Mouse (Mus musculus): ENCODE measurements around the gene Cdc42bpg.

Gene Cdc42bpg

GRCm38 (mm10) chr19:6333761-6334595, 27.7 kb downstream of the Cdc42bpg start:
- DNase-seq: peak; percentile 57

- peak; percentile 96 for DNase-seq
Measured at GRCm38 (mm10) chr19:6334673-6335457, 28.6 kb downstream of the Cdc42bpg start, which contains the start of gene Men1. Gene Men1, plus strand, starts transcription at chr19:6334979.

DNA sequence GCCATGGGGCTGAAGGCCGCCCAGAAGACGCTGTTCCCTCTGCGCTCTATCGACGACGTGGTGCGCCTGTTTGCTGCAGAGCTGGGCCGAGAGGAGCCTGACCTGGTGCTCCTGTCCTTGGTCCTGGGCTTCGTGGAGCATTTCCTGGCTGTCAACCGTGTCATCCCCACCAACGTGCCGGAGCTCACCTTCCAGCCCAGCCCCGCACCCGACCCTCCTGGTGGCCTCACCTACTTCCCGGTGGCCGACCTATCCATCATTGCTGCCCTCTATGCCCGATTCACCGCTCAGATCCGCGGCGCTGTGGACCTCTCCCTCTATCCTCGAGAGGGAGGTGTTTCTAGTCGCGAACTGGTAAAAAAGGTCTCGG, 29.2 kb downstream of the Cdc42bpg start:
- peak; percentile 54 for DNase-seq

GRCm38 (mm10) chr19:6336920-6337319, 30.7 kb downstream of the Cdc42bpg start:
- DNase-seq: peak; percentile 55

- DNase-seq: no peak
Measured at GRCm38 (mm10) chr19:6338171-6338570, 31.9 kb downstream of the Cdc42bpg start.

DNA sequence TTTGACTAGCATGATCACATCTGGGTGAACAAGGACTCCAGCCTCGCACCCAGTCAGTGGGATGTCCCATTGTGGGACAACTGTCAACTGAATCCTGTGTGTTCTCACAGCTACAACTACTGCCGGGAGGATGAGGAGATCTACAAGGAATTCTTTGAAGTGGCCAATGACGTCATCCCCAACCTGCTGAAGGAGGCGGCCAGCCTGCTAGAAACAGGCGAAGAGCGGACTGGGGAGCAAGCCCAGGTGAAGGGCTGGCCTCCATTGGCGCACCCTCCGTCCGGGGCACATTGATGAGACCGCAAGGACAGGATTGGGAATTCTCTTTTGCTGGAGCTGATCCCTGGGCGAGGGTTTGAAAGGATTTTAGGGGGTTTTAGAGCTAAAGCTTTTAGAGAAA, 32.5 kb downstream of the Cdc42bpg start:
- DNase-seq: no peak

DNA sequence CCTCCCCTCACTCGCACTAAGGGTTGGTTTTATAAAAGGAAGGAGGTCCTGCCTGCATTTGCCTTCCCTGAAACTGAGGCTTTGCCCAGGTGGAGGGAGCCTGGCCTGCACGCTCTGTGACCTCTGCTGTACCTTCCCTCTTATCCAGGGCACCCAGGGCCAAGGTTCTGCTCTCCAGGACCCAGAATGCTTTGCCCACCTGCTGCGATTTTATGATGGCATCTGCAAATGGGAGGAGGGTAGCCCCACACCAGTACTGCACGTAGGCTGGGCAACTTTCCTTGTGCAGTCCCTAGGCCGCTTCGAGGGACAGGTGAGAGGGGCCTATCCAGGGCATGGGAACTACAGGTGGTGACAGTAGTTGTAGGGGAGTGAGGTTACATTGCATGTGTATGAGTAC, 32.9 kb downstream of the Cdc42bpg start:
- DNase-seq: no peak

DNA sequence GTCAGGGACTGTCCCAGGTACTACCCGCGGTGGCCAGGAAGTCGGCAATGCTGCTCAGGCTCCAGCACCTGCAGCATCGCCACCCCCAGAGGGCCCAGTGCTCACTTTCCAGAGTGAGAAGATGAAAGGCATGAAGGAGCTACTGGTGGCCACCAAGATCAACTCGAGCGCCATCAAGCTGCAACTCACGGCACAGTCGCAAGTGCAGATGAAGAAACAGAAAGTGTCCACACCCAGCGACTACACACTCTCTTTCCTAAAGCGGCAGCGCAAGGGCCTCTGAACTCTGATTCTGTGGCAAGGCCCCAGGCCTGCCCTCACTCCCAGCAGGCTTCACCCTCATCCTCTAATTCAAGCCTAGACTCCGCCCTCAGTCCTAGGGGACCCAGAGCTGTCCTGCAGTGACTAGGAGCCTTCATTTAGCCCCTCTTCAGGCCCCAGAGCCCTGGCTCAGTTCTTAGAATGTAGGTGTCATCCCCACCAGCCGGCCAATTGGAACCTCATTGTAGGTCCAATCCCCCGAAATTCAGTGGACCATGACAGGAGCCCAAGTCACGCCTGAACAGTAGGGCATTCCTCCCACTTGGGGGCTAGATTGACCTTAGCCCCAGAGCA, 33.7 kb downstream of the Cdc42bpg start:
- DNase-seq: peak; percentile 54

- DNase-seq: peak; percentile 80
Measured at GRCm38 (mm10) chr19:6340524-6341452, 34.5 kb downstream of the Cdc42bpg start, which contains the start of gene Map4k2. Gene Map4k2, plus strand, starts transcription at chr19:6341135.

GRCm38 (mm10) chr19:6341453-6342077, 35.3 kb downstream of the Cdc42bpg start:
- peak; percentile 67 for DNase-seq

DNA sequence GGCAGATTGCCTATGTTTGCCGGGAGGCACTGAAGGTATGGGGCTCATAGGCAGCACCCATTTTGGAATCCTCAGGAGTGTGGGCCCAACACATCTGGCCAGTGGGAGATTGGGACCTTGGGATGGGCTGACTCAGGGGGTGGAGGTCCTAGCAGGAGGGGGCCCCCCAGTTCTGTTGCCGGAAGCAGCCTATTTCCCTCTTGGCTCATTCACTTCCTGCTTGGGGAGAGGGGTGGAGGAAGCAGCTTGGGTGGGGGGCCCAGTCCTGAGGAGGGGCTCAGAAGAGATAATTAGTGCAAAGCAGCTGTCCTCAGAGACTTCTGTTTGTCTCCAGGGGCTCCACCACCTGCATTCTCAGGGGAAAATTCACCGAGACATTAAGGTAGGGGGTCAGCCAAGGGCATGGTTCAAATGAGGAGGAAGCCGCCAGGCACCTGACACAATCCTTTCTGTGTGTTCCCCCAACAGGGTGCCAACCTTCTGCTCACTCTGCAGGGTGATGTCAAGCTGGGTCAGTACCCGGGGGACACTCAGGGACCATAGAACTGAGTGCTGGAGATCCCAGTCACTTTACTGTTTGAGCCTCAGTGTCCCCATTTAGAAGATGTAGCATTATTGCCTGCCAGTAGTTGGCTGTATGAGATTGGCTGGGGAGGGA, 36.1 kb downstream of the Cdc42bpg start:
- peak; percentile 57 for DNase-seq

DNA sequence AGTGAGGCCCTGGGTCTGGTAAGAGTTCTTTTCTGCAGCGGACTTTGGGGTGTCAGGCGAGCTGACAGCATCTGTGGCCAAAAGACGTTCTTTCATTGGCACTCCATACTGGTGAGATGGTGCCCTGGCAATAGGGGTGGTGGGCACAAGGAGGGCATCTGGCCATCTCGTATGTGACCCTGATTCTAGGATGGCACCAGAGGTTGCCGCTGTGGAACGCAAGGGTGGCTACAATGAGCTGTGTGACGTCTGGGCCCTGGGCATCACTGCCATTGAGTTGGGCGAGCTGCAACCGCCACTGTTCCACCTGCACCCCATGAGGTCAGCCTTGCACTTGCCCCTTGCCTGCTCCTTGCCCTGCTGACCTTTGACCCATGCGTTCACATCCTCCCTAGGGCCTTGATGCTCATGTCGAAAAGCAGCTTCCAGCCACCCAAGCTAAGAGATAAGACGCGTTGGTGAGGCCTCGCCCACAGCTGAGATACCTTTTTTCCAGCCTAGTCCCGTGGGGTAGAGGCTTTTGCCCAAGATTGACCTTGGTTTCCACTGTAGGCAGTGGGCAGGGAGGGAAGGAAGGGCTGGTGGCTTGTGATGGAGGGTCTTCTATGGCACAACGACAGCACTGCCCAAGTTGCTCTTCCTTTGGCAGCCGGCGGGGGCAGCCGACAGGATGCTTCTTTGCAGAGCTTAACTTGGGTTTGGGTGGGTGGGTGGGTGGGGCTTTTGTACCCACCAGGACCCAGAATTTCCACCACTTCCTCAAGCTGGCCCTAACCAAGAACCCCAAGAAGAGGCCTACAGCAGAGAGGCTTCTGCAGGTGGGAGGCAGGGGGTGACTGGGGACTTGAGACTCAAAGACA, 37.0 kb downstream of the Cdc42bpg start:
- DNase-seq: peak; percentile 52

DNA sequence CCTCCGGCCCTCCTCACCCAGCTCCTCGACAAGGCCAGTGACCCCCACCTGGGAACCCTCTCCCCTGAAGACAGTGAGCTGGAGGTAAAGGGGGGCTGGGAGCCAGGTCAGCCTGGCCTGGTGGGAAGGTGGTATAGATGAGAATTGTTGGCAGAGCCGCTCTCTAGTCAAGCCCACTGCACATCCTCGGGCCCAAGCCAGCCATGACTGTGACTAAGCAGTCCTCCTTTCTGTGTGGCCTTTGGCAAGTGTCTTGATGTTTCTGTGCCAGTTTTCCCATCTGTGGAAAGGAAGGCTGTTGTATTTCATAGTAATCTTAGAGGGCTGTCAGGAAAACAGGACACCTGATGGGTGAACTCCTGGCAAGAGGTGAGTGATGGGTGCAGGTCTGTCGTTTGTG, 37.7 kb downstream of the Cdc42bpg start:
- peak; percentile 71 for DNase-seq

DNA sequence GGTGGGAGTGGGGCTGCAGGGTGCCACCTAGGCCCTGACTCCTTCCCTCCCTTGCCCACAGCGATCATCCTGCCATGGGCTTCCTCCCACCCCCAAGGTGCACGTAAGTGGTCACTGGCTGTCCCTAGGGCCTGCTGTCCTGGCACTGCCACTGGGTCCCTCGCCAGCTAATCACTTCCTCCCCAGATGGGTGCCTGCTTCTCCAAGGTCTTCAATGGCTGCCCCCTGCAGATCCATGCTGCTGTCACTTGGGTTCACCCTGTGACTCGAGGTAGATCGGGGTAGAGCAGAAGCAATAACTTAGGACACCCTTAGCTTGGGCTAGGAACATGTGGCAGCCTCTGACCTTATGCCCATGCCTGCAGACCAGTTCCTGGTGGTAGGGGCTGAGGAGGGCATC, 39.8 kb downstream of the Cdc42bpg start:
- peak; percentile 31 for DNase-seq

DNA sequence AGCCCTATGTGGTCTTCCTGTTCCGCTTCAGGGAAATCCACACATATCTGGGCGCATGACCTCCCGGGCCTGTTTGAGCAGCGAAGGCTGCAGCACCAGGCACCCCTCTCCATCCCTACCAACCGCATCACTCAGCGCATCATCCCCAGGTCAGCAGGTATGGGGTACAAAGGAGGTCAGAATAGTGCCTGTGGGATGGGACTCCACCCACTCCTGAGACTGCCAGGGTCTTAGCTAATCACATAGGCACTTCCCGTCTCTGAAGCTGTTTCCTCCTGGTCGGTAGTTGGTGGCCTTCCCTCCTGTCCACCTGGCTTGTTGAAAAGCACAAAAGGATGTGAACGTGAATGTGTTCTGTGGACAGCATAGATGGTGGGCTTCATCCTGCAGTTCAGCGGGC, 40.4 kb downstream of the Cdc42bpg start:
- no peak for DNase-seq

- DNase-seq: no peak
Measured at GRCm38 (mm10) chr19:6347615-6348014, 41.4 kb downstream of the Cdc42bpg start.

DNA sequence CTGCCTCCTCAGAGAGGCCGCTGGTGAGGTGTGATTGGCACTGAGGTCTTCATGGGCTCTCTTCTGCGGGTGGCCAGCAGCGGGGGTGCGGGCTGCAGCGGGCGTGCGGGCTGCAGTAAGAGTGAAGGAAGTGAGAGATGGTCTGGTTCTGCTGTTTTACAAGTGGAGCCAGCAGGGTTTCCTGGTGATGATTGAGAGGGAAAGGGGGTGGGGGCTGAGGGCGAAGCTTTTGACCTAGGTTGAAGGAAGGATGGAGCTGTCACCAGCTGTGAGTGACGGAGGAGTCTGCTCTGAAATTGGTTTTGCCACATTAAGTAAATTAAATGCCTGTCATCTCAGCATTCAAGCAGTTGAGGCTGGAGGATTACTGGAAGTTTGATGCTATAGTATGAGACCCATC, 42.5 kb downstream of the Cdc42bpg start:
- DNase-seq: no peak

DNA sequence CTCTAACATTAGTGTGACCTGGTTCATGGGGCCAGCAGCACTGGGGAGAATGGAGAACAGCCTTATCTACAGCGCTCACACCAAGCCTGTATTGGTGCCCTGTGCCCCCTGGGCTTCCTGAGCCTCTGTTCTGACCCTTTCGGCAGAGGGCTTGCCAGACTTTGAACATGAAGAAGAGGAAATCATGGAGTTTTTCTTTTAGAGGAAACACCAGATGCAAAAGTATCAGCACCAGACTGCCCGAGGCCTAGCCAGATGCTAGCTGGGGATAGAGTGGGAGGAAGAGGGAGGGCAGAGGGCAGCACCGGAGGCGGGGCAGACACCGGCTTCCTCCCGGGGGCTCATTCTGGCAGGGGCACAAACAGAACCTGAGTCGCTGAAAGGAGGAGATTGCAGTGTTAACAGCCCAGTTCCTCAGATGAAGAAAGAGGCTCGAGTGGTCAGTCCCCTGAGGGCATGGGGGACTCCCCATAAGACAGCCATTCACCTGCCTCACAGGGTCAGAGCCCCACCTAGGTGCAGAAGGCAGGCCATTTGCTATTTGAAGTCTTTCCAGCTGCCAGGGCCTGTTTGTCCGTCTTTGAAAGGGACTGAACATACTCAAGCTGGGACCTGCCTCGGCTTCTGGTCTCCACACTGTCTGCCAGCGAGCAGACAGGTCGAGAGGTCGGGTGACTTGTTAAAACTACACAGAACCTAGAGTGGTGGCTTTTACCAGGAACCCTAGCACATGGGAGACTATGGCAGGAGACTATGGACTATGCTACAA, 43.1 kb downstream of the Cdc42bpg start:
- DNase-seq: no peak

DNA sequence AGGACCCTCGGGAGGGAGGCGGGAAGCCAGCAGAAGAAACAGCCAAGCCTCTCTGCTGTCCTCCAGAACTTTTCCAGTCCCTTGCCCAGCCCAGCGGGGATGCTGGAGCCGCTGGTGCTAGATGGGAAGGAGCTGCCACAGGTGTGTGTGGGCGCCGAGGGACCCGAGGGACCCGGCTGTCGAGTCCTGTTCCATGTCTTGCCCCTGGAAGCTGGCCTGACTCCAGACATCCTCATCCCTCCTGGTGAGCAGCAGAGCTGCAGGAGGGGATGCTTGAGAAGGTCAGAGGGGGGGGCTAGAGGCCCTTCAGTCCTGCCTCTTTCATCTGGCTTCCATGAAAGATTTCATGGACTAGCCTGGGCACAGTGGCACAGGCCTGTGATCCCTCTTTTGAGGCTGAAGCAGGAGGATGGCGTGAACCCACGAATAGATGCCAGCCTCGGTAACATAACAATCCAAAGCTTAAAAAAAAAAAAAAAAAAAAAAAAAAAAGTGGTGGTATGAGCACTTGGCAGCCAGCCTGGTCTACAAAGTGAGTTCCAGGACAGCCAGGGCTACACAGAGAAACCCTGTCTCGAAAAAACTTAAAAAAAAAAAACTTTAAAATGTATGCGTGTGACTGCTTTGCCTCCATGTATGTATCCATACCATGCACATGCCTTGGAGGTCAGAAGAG, 45.3 kb downstream of the Cdc42bpg start:
- DNase-seq: no peak
